Mouse (Mus musculus) T-cell, adult 2 months (primary cell): Measurements from ENCODE around the gene Slc7a6.
"Not testable (repeated sequence)": the region's sequence is repeated elsewhere in the genome, so short reads cannot be mapped to it uniquely, and the experiment has no call there.

ENCODE experiments used
- DNase-seq: peaks from one replicate; pipeline ENCODE4 v3.0.0; 2022; ENCODE audit warnings: low spot score

Gene Slc7a6

GRCm38 (mm10) chr8:106189162-106189561, 20.5 kb downstream of the Slc7a6 start:
- no peak for DNase-seq

- no peak for DNase-seq
These were observed 23.0 kb downstream of the Slc7a6 start for GRCm38 (mm10) chr8:106191639-106192038.

GRCm38 (mm10) chr8:106193162-106193561, 24.5 kb downstream of the Slc7a6 start:
- DNase-seq: no peak

- DNase-seq: no peak
These were observed 25.4 kb downstream of the Slc7a6 start for GRCm38 (mm10) chr8:106194062-106194461.

GRCm38 (mm10) chr8:106198741-106199140, 30.1 kb downstream of the Slc7a6 start:
- peak; percentile 40 for DNase-seq

- not testable (repeated sequence) for DNase-seq
These were observed 30.9 kb downstream of the Slc7a6 start for GRCm38 (mm10) chr8:106199596-106199995.

- no peak for DNase-seq
These were observed 41.5 kb downstream of the Slc7a6 start for GRCm38 (mm10) chr8:106210035-106210731.

- peak; percentile 93 for DNase-seq
These were observed 42.2 kb downstream of the Slc7a6 start, which contains the start of the genes Slc7a6os and Prmt7 for GRCm38 (mm10) chr8:106210821-106211345. Gene Slc7a6os, minus strand, starts transcription at chr8:106210935. Gene Prmt7, plus strand, starts transcription at chr8:106210936.

- DNase-seq: no peak
These were observed 42.8 kb downstream of the Slc7a6 start for GRCm38 (mm10) chr8:106211421-106211820.

- no peak for DNase-seq
These were observed 45.3 kb downstream of the Slc7a6 start for GRCm38 (mm10) chr8:106213959-106214358.

GRCm38 (mm10) chr8:106219620-106220019, 51.0 kb downstream of the Slc7a6 start:
- DNase-seq: no peak

GRCm38 (mm10) chr8:106226589-106226988, 57.9 kb downstream of the Slc7a6 start:
- peak; percentile 17 for DNase-seq

- no peak for DNase-seq
These were observed 62.9 kb downstream of the Slc7a6 start for GRCm38 (mm10) chr8:106231536-106231935.

GRCm38 (mm10) chr8:106232751-106233150, 64.1 kb downstream of the Slc7a6 start:
- no peak for DNase-seq

GRCm38 (mm10) chr8:106234567-106235261, 66.1 kb downstream of the Slc7a6 start:
- no peak for DNase-seq

GRCm38 (mm10) chr8:106237106-106237505, 68.4 kb downstream of the Slc7a6 start:
- no peak for DNase-seq
